Mouse (Mus musculus): ENCODE results near the gene Cd99l2.

The Cd99l2 gene

DNA sequence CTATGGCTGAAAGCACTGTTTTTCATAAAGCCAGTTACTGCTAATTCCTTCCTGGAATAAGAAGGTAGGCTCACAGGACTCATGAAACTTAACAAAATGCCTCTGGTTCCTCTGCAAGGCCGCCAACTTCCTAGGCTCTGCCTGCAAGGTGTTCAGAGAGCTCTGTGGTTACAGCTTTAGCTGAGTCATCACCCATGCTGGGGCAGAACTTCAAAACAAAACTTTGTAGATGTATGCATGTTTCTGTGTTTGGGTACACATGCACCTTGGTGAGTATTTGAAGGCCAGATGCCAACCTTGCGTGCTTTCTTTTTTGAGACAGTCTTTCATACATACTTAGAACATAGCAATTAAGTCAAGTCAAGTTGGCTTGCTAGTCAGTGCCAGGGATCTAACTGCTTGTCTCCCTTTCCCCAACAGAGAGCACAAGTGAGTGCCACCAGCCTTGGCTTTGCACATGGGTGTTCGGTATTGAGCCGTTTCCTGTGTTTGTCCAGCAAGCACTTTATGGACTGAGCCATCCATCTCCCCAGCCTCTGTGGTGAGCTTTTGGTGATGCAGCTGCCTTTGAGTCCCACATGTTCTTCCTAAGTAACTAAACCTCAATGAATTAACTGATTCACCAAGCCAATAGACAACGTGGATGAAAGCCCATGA is 23.9 kb downstream of the Cd99l2 start:
- in situ Hi-C loops (cut with MboI, MseI) = no loop called here

DNA sequence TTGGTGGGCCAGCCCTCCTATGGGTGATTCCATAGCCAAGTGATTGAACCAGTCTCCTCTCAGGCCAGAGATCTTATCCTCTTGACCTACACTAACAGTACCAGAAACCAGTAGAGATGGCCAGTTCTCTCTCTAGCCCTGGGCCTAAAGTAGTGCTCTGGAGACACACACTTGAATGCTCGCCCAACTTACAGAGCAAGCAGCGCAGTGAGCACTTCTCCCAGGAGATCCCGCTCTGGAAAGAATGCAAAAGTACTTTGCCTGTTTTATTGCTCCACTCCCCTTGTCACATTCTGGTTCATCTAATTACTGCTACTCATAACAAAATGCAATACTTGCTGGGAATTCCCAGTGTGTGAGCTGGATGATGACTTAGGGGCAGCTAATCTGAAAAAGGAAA is 25.2 kb downstream of the Cd99l2 start:
- in situ Hi-C loops (cut with MboI, MseI) = no loop called here

DNA sequence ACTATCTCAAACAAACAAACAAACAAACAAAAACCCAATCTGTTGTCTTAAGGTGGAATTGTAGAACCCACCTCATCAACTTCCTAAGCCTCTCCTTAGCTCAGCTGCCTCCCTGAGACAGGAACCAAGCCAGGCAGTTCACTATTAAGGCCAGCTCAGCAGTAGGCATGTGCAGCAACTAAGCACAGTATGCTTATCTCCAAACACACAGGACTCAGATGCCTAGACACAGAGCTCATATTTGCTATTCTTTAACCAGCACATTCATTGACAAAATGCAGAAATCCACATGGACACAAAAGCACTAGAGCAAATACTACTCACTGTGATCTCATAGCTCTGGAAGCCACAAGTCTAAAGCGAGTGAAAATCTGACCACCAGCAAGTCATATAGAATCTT is 27.2 kb downstream of the Cd99l2 start:
- in situ Hi-C loops (cut with MboI, MseI) = no loop called here

DNA sequence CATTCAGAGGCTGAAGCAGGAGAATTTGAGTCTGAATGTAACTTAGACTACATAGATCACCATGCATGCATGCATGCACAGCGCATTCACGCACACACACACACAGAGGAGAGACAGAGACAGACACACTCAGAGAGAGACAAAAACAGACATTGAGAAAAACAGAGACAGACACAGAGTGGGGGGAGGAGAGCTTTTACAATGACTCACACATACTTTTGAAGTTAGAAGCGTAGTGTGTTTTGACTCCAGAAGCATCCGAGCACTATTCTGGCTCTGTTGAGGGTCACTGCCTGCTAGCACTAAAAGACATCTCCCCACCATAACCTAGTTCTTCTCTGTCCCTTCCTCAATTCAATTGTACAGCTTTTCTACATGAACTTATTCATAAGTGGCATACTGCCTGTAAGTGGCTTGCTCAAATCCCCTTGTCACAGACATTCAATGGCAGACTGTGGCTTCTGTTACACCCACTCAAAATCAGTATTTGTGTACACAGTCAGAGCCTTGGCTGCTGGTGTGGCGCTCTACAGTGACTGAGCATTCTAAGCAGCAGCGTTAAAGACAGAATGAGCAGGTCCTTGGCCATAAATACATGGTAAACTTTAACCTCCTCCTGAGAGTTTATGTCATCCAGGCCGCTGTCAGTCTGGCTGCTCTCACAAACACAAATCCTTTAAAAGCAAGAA is 28.4 kb downstream of the Cd99l2 start:
- in situ Hi-C loops (cut with MboI, MseI) = no loop called here

DNA sequence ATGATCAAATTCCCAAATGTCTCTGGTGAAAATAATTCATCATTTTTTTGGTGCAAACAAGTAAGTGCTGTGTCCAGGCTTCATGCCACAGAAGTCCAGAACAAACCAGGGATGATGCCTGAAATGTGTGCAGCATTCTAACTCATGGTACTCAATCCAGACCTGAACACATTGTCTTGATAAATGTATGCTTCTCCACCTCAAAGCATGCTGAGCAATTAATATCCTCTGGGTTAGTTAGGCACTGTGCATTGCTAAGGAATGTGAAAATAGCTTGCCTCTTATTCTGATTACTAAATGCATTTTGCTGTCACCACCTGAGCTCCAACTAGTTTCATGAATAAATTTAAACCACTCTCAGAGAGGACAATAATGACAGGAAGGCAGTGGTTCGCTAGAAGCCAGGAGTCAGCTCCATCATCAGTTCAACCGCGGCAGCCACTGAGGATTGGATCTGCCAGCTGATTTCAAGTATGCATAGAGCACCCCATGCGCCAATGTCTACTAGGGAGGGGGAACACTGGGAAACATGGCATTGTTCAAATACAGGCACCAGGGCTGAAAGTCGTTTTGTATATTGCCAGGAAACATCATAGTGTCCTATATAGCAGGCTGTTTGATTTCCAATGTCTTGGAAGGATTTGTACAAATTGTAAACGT is 36.4 kb downstream of the Cd99l2 start:
- in situ Hi-C loops (cut with MboI, MseI) = no loop called here

DNA sequence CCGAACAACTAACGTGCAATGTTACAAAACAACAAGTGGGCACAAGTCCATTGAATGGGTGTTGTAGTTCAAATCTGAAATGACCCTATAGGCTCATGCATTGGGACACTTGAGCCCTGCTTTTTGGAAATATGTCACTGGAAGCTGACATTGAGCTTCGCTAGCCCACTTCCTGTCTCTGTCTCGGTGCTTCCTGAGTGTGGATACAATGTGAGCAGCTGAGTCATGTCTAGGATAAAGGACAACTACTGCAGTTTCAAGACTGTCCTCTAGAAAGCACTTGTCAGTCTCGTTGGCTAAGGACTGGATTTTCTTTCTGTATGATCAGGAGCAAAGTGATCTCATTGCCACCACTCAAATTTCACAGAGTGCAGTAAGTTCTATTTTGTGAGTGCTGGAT is 49.7 kb downstream of the Cd99l2 start:
- in situ Hi-C loops (cut with MboI, MseI) = loop anchor here (25.0 kb wide), 1 partner anchor 494 kb away; no protein-coding TSS in a partner anchor

DNA sequence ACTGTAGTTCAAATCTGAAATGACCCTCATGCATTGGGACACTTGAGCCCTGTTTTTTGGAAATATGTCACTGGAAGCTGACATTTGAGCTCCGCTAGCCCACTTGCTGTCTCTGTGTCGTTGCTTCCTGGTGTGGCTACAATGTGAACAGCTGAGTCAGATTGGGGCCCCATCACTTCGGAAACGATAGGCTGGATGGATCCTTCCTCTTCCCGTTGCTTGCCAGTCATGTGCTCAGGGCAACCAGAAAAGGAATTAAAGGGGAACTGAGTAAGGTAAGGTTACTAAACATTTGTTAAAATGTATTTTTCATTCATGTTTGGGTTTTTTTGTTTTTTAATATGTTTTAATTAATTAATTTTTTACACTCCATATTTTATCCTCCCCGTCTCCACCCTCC is 53.2 kb downstream of the Cd99l2 start:
- in situ Hi-C loops (cut with MboI, MseI) = loop anchor here (25.0 kb wide), 1 partner anchor 498 kb away; no protein-coding TSS in a partner anchor

DNA sequence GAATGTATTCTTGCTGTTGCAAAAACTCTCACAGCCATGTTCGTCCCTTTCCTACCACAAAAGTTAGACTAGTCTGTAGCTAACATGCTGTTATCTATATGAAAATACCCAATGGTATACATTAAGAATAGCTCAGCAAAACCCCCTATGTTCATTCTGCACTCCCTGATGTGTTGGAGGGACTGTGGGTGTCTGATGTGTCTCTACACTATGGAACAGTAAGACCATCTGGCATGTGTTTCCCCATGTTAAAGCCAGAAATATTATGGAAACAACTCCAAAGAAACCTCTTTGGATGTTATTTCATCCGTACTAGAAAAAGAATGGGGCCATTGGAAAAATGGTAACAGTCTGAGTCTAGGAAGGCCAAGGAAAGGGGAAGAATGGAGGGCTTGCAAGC is 57.1 kb downstream of the Cd99l2 start:
- in situ Hi-C loops (cut with MboI, MseI) = loop anchor here (25.0 kb wide), 1 partner anchor 502 kb away; no protein-coding TSS in a partner anchor

DNA sequence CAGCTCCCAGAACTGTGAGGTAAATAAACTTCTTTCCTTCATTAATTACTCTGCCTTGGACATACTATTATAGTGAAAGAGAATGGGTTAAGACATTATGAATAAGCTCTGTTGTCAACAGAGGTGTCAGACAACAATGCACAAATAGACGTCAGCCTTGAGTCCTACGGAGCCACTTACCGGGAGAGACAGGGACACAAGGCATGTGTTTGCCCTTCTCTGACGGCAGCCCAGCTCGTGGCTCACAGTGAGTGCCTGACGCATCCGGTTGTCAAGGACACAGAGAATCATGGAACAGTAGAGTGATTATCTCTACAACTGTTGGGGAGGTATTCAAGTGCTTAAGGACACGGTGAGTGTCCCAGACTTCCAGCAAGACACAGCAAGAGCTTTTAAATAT is 57.8 kb downstream of the Cd99l2 start:
- in situ Hi-C loops (cut with MboI, MseI) = loop anchor here (25.0 kb wide), 1 partner anchor 502 kb away; no protein-coding TSS in a partner anchor

DNA sequence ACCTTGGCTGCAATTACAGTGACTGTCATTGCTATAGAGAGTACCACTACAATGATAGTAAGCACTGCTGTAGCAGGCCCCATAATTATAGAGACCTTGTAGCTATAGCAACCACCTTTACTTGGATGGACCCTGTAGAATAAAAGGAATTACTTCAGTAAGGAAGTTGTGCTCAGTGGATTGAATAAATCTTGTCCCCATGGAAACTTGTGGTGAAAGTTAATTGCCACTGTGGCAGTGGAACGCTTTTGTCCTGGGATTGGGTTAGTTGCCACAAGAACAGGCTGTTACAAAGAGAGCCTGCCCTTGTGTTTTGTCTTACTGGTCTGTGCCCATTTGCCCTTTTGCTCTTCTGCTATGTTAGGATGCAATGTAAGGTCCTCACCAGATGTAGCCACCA is 58.2 kb downstream of the Cd99l2 start:
- in situ Hi-C loops (cut with MboI, MseI) = loop anchor here (25.0 kb wide), 1 partner anchor 503 kb away; no protein-coding TSS in a partner anchor

DNA sequence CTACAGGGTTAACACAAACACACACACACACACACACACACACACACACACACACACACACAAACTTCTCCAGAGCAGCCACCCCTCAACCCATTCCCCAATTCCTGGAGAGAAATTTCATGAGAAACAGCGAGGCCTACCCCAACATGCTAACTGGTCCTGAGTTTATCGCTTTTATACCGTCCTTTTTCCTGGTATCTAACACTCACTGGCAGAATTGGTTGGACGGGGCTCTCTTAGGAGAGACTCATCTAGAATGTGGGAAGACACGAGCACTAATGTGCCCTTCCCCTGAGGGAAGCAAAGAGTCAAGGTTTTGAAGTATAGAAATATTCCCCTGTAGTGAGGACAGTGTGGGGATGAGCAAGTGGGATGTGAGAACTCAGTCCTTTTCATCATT is 61.7 kb downstream of the Cd99l2 start:
- in situ Hi-C loops (cut with MboI, MseI) = loop anchor here (25.0 kb wide), 1 partner anchor 506 kb away; no protein-coding TSS in a partner anchor

DNA sequence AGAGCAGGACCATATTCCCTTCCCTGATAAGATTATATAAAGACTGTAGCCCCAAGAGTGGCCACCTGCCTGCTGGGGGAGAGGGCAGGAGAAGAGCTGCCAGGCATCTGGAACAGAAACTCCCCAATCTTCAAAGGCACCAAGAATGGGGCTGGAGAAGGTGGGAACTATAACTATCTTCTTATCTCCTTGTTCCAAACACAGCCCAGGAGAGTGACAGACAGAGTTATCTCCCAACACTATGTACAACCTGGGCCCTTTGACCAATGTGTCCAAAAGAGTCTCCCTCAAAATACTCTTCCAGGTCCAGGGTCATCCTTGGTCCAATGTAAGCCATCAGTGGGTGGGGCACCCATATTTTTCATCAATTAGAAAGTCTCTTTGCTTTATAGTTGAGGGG is 65.2 kb downstream of the Cd99l2 start:
- in situ Hi-C loops (cut with MboI, MseI) = loop anchor here (5.0 to 25.0 kb wide), 2 partner anchors 200 to 510 kb away; no protein-coding TSS in a partner anchor

DNA sequence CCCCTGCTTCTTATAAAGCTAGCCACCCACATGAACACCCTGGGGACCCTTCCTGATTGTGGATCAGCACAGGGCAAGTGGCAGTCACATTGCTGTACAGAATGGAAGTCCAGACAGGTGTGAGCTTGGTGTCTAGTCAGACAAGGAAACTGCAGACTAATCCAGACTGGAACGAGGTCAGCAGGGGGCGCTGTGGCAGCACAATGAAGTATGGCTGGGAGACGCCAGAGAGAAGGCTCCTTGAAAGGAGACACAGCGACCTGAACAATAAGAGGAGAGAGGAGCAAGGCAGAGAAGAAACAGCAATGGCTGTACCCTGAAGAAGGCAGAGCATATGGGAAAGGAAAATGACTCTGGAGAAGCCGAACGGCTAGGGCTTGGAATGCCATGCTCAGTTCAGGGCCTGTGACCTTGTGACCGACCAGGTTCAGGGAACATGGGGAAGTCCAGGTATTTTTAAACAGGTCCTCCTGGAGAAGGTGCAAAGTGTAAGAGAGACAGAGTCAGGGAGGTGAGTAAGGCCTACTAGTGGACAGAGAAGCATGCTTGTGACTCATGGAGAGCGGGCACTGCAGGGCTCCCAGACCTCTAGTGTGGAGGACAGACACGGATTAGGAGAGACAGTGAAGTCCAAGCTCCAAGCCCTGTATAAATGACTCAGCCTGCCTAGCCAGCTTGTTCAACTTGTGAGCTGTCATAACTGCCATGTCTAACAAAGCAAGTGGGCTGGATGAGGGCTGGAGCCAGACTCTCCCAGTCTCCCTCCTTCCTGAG is 66.7 kb downstream of the Cd99l2 start:
- in situ Hi-C loops (cut with MboI, MseI) = loop anchor here (5.0 to 25.0 kb wide), 2 partner anchors 201 to 511 kb away; no protein-coding TSS in a partner anchor

DNA sequence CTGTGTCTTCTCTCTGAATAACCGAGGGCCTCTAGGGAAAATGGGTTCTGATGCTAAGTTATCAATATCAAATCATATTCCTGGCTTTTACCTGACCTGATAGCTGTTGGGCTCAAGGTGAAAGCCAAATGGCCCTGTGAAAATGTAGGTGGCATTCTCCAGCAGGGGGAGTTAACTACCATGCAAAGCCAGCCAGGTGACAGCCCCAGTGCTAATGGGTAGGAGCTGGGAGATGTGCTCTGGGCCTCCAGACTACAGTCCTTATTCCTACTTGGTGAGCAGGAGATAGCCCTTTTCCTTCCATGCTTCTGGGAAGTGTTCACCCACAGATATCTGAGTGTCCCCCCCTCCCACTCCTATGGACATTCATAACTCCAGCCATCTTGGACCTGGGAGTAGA is 67.8 kb downstream of the Cd99l2 start:
- in situ Hi-C loops (cut with MboI, MseI) = loop anchor here (5.0 to 25.0 kb wide), 2 partner anchors 202 to 512 kb away; no protein-coding TSS in a partner anchor

DNA sequence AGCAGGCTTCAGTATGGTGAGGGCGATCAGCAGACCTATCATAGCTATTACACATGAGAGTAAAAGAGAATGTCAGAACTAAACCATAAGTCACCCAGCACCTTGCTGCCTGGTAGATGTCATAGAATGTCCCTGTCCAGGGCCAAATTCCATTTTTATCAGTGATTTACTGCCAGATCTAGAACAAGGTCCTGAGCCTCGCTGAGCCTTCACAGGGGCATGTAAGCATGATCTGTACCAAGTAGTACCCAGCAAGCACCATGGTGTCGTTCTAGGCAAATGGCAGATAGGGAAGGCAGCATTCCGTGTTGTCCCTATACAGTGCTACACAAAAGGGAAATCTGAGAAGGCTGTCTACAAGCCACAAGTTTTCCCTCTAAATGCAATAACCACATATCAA is 79.0 kb downstream of the Cd99l2 start:
- in situ Hi-C loops (cut with MboI, MseI) = no loop called here

DNA sequence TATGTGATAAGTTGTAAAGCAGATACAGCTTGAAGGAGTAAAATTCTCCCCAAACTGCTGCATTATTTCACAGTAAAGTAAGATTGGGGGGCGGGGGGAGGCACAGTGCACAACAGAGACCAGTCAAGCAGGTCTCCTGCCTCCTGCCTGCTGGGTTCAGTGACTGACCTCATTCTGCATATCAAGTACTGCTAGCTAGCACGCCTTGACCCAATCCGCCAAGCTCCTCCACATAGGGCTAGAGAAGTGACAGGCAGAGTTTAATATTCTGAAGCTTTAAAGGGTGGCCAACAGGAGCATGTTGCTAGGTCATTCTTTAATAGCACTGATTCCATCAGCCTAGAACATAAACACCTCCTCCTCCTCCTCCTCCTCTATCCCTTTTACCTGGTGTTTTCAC is 79.9 kb downstream of the Cd99l2 start:
- in situ Hi-C loops (cut with MboI, MseI) = no loop called here

DNA sequence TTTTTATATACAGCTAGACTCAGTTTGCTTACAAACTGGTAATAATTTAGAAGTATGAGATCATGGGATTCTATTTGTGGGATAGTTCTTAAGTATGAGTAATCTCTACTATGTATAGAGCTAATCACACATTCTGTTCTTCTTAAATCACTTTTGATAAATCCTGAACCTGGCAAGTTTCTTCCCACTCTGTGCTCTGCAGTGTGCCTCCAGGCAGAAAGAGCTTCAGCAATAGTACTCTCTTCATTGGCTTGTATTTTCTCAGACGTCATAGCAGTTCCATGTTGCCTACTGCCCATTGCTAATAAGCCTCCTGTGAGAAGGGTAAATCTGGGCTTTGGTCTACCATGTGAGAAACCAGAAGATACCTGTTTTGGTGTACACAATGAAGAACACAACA is 84.3 kb downstream of the Cd99l2 start:
- in situ Hi-C loops (cut with MboI, MseI) = no loop called here

DNA sequence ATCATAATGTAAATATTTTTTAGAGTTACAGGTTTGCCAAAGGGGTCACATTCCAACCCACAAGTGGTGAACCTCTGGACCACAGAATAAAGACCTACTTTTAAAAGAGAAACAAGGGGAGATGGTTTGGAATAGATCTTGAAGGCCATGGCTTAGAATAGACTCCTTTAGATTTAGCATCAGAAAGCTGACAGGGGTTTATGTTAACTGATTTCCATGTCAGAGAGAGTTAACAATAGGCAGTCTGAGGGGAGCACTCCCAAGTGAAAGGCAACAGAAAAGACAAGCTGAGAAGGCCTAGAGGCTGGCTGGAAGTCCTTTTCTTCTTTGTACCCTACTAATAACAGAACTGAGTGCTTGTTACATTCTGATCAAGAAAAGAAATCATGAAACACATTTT is 86.4 kb downstream of the Cd99l2 start:
- in situ Hi-C loops (cut with MboI, MseI) = no loop called here

DNA sequence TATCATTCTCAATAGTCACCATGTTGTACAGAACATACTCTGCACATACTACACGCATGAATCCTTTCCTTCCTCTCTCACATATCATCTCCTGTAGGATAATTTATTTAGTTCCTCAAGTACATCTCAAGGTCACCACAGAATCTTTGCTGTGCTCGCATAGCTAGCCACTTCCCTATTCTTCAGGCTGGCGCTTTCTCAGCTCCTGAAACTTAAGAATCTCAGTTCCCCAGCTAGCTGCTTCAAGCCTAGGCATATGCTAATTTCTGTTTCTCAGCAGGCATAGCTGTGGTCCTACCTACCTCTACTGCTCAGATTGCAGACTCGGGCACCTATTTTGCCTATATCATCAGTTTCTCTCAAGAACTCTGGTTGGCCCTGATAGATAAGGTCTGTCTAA is 96.3 kb downstream of the Cd99l2 start:
- in situ Hi-C loops (cut with MboI, MseI) = no loop called here

DNA sequence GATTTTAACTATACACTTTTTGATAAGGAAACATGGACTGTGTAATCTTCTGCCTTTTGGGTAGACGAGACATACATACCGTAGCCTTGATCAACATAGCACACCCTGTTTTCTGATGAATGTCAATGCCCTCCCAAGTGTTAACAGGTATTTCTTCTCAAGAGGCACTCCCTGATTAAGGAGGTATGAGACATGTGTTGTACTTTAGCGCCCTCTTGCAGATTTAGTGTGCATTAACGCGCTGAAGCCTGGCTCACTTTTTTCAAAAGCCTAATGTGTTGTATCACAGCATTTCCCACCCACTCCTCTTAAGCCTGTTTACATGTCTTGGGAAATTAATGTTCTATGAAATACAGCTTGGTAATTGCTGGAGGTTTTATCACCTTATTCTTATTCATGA is 111.1 kb downstream of the Cd99l2 start:
- in situ Hi-C loops (cut with MboI, MseI) = no loop called here

DNA sequence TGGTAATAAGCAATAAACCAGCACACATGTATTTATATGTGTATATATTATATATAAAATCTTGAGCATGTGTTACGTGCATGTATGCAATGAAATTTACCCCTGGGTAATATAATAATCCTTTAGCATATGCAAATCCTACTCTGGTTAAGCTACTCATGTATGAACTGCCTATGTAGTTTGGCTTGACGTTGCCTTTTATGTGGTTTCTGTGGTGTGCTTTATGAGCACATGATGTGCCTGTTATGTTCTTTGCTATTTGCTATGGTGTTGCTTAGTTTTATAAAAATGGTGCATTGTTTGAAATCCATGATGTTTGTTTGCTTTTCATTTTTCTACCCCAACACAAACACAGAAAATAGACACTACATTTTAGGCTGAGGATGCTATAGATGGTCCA is 114.2 kb downstream of the Cd99l2 start:
- in situ Hi-C loops (cut with MboI, MseI) = no loop called here

DNA sequence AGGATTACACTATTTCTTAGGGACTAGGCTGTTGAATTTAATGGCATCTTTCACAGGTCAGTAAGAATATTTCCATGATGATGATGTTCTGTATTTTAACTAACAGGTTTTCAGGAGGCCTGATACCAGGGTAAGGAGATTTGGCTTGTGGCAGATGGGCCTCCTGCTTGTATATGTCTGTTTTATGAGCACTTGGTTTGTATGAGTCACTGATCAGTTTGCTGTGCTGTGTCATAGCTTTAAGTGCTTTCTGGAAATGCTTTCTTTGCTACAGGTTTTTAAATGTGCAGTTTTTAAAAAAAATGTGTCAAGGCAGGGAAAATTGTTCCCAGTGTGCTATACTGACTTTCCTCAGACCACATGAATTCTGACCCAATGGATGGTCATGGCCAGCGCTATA is 115.9 kb downstream of the Cd99l2 start:
- in situ Hi-C loops (cut with MboI, MseI) = no loop called here
